Mouse (Mus musculus) heart, embryonic 12.5 days (tissue): ENCODE measurements at regions not wholly inside any gene's neighbourhood (a gene's known extent, or its start where the extent isn't known, plus 50 kb on each side); places are given as distances from the start of the nearest gene placed in this dataset.

ENCODE experiments used
- ATAC-seq: fragments of 200-750 bp; cut with Nextera tagmentation; 2 replicates; pipeline ENCODE4 v1.8.0; 2017; ENCODE audit warnings: moderate TSS enrichment, moderate library complexity; ENCODE audit not compliant: insufficient number of reproducible peaks, low FRiP score
- H3K27ac ChIP-seq: fragments of 300-500 bp; sonication (generic); 2 replicates; pipeline ENCODE4 v1.5.1; 2016; ENCODE audit warnings: mild to moderate bottlenecking, moderate library complexity; ENCODE audit not compliant: poor library complexity, severe bottlenecking
- H3K27me3 ChIP-seq: fragments of 300-500 bp; sonication (generic); replicated peaks from 2 replicates; pipeline ENCODE4 v1.6.1; 2016; ENCODE audit warnings: mild to moderate bottlenecking, moderate library complexity
- H3K36me3 ChIP-seq: fragments of 300-500 bp; sonication (generic); 2 replicates; pipeline ENCODE4 v1.6.1; 2016; ENCODE audit warnings: mild to moderate bottlenecking, moderate library complexity
- H3K4me1 ChIP-seq: fragments of 300-500 bp; sonication (generic); replicated peaks from 2 replicates; pipeline ENCODE4 v1.6.1; 2016; ENCODE audit warnings: mild to moderate bottlenecking
- H3K4me2 ChIP-seq: fragments of 300-500 bp; sonication (generic); 2 replicates; pipeline ENCODE4 v1.6.1; 2016; ENCODE audit warnings: mild to moderate bottlenecking, moderate library complexity
- H3K4me3 ChIP-seq: fragments of 300-500 bp; sonication (generic); 2 replicates; pipeline ENCODE4 v1.5.1; 2016; ENCODE audit warnings: mild to moderate bottlenecking
- H3K9ac ChIP-seq: fragments of 300-500 bp; sonication (generic); 2 replicates; pipeline ENCODE4 v1.6.1; 2016; ENCODE audit warnings: mild to moderate bottlenecking, moderate library complexity
- H3K9me3 ChIP-seq: fragments of 300-500 bp; sonication (generic); replicated peaks from 2 replicates; pipeline ENCODE4 v1.6.1; 2016; ENCODE audit warnings: mild to moderate bottlenecking, moderate library complexity
- WGBS: fragments of 180-500 bp; shearing (Covaris S2); methylation state at CpG from one replicate; pipeline ENCODE4 v1.1.7; 2016; 5-methylcytosine and 5-hydroxymethylcytosine counted together

- Histone ChIP-seq H3K9ac (no peak overlapping the region), H3K9me3 (0 out of 2 replicates have a peak, but pooled peaks cover 2% of the 10 kb centered on the region), H3K4me2 (no peak overlapping the region), H3K4me1 (no peaks in the 10 kb centered on the region), H3K27me3 (no peaks in the 10 kb centered on the region), H3K36me3 (no peaks in the 10 kb centered on the region), H3K4me3 (no peak overlapping the region), H3K27ac (no peak overlapping the region)
- ATAC-seq, result no peak
- 75% methylated on average over 2 of the region's 2 CpGs for WGBS
Measured at GRCm38 (mm10) chr12:59834809-59835208, 615.3 kb upstream of the Fbxo33 start.

- Histone ChIP-seq H3K36me3 (no peaks in the 10 kb centered on the region), H3K9me3 (no peaks in the 10 kb centered on the region), H3K27ac (0 out of 2 replicates have a peak overlapping the region, but pooled peaks have one; percentile 2), H3K9ac (no peak overlapping the region), H3K4me2 (no peak overlapping the region), H3K4me1 (no peaks in the 10 kb centered on the region), H3K4me3 (no peak overlapping the region), H3K27me3 (no peaks in the 10 kb centered on the region)
- WGBS, result 55% methylated on average over 3 of the region's 3 CpGs
- ATAC-seq, result no peak
Measured at GRCm38 (mm10) chr12:59822918-59823317, 603.4 kb upstream of the Fbxo33 start.

- Histone ChIP-seq H3K9ac (no peak overlapping the region), H3K4me1 (no peaks in the 10 kb centered on the region), H3K4me3 (no peak overlapping the region), H3K27me3 (no peaks in the 10 kb centered on the region), H3K36me3 (no peaks in the 10 kb centered on the region), H3K4me2 (no peak overlapping the region), H3K9me3 (no peaks in the 10 kb centered on the region), H3K27ac (0 out of 2 replicates have a peak overlapping the region, but pooled peaks have one; percentile 2)
- no peak for ATAC-seq
- 74% methylated on average over 2 of the region's 2 CpGs for WGBS
Measured at GRCm38 (mm10) chr12:59822435-59822834, 602.9 kb upstream of the Fbxo33 start.

GRCm38 (mm10) chr12:59821698-59822097, 602.2 kb upstream of the Fbxo33 start:
- no peak overlapping the region for H3K27ac ChIP-seq
- 73% methylated on average over 2 of the region's 2 CpGs for WGBS
- no peaks in the 10 kb centered on the region for H3K36me3 ChIP-seq
- no peaks in the 10 kb centered on the region for H3K9me3 ChIP-seq
- no peak for ATAC-seq
- H3K4me2 ChIP-seq, result no peak overlapping the region
- no peak overlapping the region for H3K4me3 ChIP-seq
- no peaks in the 10 kb centered on the region for H3K4me1 ChIP-seq
- H3K9ac ChIP-seq, result no peak overlapping the region
- H3K27me3 ChIP-seq, result no peaks in the 10 kb centered on the region

- WGBS, result 76% methylated on average over 4 of the region's 4 CpGs
- no peaks in the 10 kb centered on the region for H3K4me1 ChIP-seq
- no peak overlapping the region for H3K4me2 ChIP-seq
- H3K4me3 ChIP-seq, result no peak overlapping the region
- H3K9me3 ChIP-seq, result no peaks in the 10 kb centered on the region
- H3K27ac ChIP-seq, result no peak overlapping the region
- no peaks in the 10 kb centered on the region for H3K27me3 ChIP-seq
- ATAC-seq, result no peak
- H3K9ac ChIP-seq, result no peak overlapping the region
- H3K36me3 ChIP-seq, result no peaks in the 10 kb centered on the region
Measured at GRCm38 (mm10) chr12:59815965-59816364, 596.4 kb upstream of the Fbxo33 start.

GRCm38 (mm10) chr12:59814356-59814755, 594.8 kb upstream of the Fbxo33 start:
- no peak overlapping the region for H3K4me3 ChIP-seq
- no peaks in the 10 kb centered on the region for H3K27me3 ChIP-seq
- H3K27ac ChIP-seq, result no peak overlapping the region
- no peak overlapping the region for H3K9ac ChIP-seq
- no peaks in the 10 kb centered on the region for H3K4me1 ChIP-seq
- H3K9me3 ChIP-seq, result no peaks in the 10 kb centered on the region
- ATAC-seq, result no peak
- no peaks in the 10 kb centered on the region for H3K36me3 ChIP-seq
- H3K4me2 ChIP-seq, result no peak overlapping the region
- 82% methylated on average over 13 of the region's 13 CpGs for WGBS

GRCm38 (mm10) chr12:59809224-59809623, 589.7 kb upstream of the Fbxo33 start:
- Histone ChIP-seq H3K27me3 (no peaks in the 10 kb centered on the region), H3K27ac (no peak overlapping the region), H3K9me3 (no peaks in the 10 kb centered on the region), H3K36me3 (no peaks in the 10 kb centered on the region), H3K4me2 (no peak overlapping the region), H3K4me3 (no peak overlapping the region), H3K4me1 (no peaks in the 10 kb centered on the region), H3K9ac (no peak overlapping the region)
- WGBS, result 34% methylated on average over 2 of the region's 2 CpGs
- no peak for ATAC-seq

- Histone ChIP-seq H3K4me1 (no peaks in the 10 kb centered on the region), H3K4me2 (no peak overlapping the region), H3K27me3 (no peaks in the 10 kb centered on the region), H3K9me3 (no peaks in the 10 kb centered on the region), H3K4me3 (no peak overlapping the region), H3K27ac (no peak overlapping the region), H3K9ac (no peak overlapping the region), H3K36me3 (no peaks in the 10 kb centered on the region)
- 46% methylated on average over 3 of the region's 3 CpGs for WGBS
- no peak for ATAC-seq
Measured at GRCm38 (mm10) chr12:59798051-59798450, 578.5 kb upstream of the Fbxo33 start.

GRCm38 (mm10) chr12:59791473-59791872, 571.9 kb upstream of the Fbxo33 start:
- no peak for ATAC-seq
- H3K9me3 ChIP-seq, result no peaks in the 10 kb centered on the region
- no peaks in the 10 kb centered on the region for H3K27me3 ChIP-seq
- H3K4me2 ChIP-seq, result no peak overlapping the region
- no peak overlapping the region for H3K4me3 ChIP-seq
- 51% methylated on average over 4 of the region's 4 CpGs for WGBS
- no peaks in the 10 kb centered on the region for H3K36me3 ChIP-seq
- H3K4me1 ChIP-seq, result no peaks in the 10 kb centered on the region
- H3K27ac ChIP-seq, result no peak overlapping the region
- no peak overlapping the region for H3K9ac ChIP-seq

- Histone ChIP-seq H3K4me2 (no peak overlapping the region), H3K9me3 (no peaks in the 10 kb centered on the region), H3K4me3 (no peak overlapping the region), H3K27ac (no peak overlapping the region), H3K4me1 (no peaks in the 10 kb centered on the region), H3K9ac (no peak overlapping the region), H3K27me3 (no peaks in the 10 kb centered on the region), H3K36me3 (no peaks in the 10 kb centered on the region)
- 76% methylated on average over 4 of the region's 4 CpGs for WGBS
- no peak for ATAC-seq
Measured at GRCm38 (mm10) chr12:59786831-59787230, 567.3 kb upstream of the Fbxo33 start.

- Histone ChIP-seq H3K4me2 (no peak overlapping the region), H3K27me3 (no peaks in the 10 kb centered on the region), H3K9me3 (no peaks in the 10 kb centered on the region), H3K9ac (no peak overlapping the region), H3K4me3 (no peak overlapping the region), H3K4me1 (no peaks in the 10 kb centered on the region), H3K36me3 (no peaks in the 10 kb centered on the region), H3K27ac (no peak overlapping the region)
- ATAC-seq, result no peak
- 70% methylated on average over 1 of the region's 1 CpGs for WGBS
Measured at GRCm38 (mm10) chr12:59770980-59771379, 551.5 kb upstream of the Fbxo33 start.

- Histone ChIP-seq H3K4me3 (no peak overlapping the region), H3K4me2 (no peak overlapping the region), H3K9me3 (0 out of 2 replicates have a peak, but pooled peaks cover 3% of the 10 kb centered on the region), H3K9ac (no peak overlapping the region), H3K27ac (no peak overlapping the region), H3K4me1 (no peaks in the 10 kb centered on the region), H3K27me3 (no peaks in the 10 kb centered on the region), H3K36me3 (no peaks in the 10 kb centered on the region)
- WGBS, result 75% methylated on average over 1 of the region's 1 CpGs
- no peak for ATAC-seq
Measured at GRCm38 (mm10) chr12:59762260-59762659, 542.7 kb upstream of the Fbxo33 start.
